Mouse (Mus musculus): ENCODE data around the gene Tmem259. TPM values are rescaled to one million over a fixed set of nuclear protein-coding genes. Genes with fewer than 3 reads are reported as not detected.
A peak's percentile ranks its signal among the peaks of the same experiment; 100 is the strongest.

Tmem259 gene
- polyA plus RNA-seq, 1 experiment from 2014 or later, result 15.6 TPM

- ATAC-seq (ENCODE audit: insufficient number of reproducible peaks, insufficient read depth, low FRiP score, low read depth), result peak; percentile 90
- Histone ChIP-seq H3K4me3 (ENCODE audit: low read depth, low read length) (peak within 1 kb of the TSS; percentile 45), H3K9ac (replicated peaks; ENCODE audit: low read depth, low read length) (peak within 1 kb of the TSS; percentile 41; the same call in 1 of the 2 replicates), H3K36me3 (ENCODE audit: control insufficient read depth, insufficient read depth, low read length) (peaks cover 32% of the 10 kb centered on the region), H3K4me2 (replicated peaks; ENCODE audit: low read depth, low read length) (peak within 1 kb of the TSS; percentile 74), H3K9me3 (ENCODE audit: control insufficient read depth, low read depth, low read length) (peaks cover 3% of the 10 kb centered on the region; the same call in 1 of the 2 replicates), H3K27me3 (ENCODE audit: control insufficient read depth, insufficient read depth, low read length) (no peaks in the 10 kb centered on the region), H3K4me1 (ENCODE audit: control insufficient read depth, insufficient read depth, low read length) (peaks cover 8% of the 10 kb centered on the region), H3K27ac (ENCODE audit: low read length) (peak within 1 kb of the TSS; percentile 0; the same call in 1 of the 2 replicates)
- WGBS, result under 1% methylated on average over 34 of the region's 34 CpGs
Observed at GRCm38 (mm10) chr10:79996272-79997033, 12.3 kb upstream of the Tmem259 start, which contains the start of gene Abca7. TSS of gene Abca7 (plus strand) at chr10:79996494.

- Histone ChIP-seq H3K4me2 (replicated peaks; ENCODE audit: low read depth, low read length) (peak overlapping the region; percentile 74; the same call in 1 of the 2 replicates), H3K4me3 (ENCODE audit: low read depth, low read length) (no peak overlapping the region), H3K4me1 (ENCODE audit: control insufficient read depth, insufficient read depth, low read length) (peaks cover 12% of the 10 kb centered on the region), H3K9me3 (ENCODE audit: control insufficient read depth, low read depth, low read length) (peaks cover 7% of the 10 kb centered on the region; the same call in 1 of the 2 replicates), H3K27me3 (ENCODE audit: control insufficient read depth, insufficient read depth, low read length) (no peaks in the 10 kb centered on the region), H3K9ac (replicated peaks; ENCODE audit: low read depth, low read length) (no peak overlapping the region), H3K36me3 (ENCODE audit: control insufficient read depth, insufficient read depth, low read length) (peaks cover 32% of the 10 kb centered on the region), H3K27ac (ENCODE audit: low read length) (no peak overlapping the region)
- ATAC-seq (ENCODE audit: insufficient number of reproducible peaks, insufficient read depth, low FRiP score, low read depth), result no peak
- WGBS, result 77% methylated on average over 1 of the region's 1 CpGs
Observed at GRCm38 (mm10) chr10:79995636-79996035, 11.5 kb upstream of the Tmem259 start.

GRCm38 (mm10) chr10:79994397-79995115, 10.4 kb upstream of the Tmem259 start:
- no peak for ATAC-seq (ENCODE audit: insufficient number of reproducible peaks, insufficient read depth, low FRiP score, low read depth)
- Histone ChIP-seq H3K27me3 (ENCODE audit: control insufficient read depth, insufficient read depth, low read length) (no peaks in the 10 kb centered on the region), H3K27ac (ENCODE audit: low read length) (no peak overlapping the region), H3K4me2 (replicated peaks; ENCODE audit: low read depth, low read length) (no peak overlapping the region), H3K4me1 (ENCODE audit: control insufficient read depth, insufficient read depth, low read length) (peaks cover 18% of the 10 kb centered on the region), H3K4me3 (ENCODE audit: low read depth, low read length) (no peak overlapping the region), H3K36me3 (ENCODE audit: control insufficient read depth, insufficient read depth, low read length) (peaks cover 32% of the 10 kb centered on the region), H3K9me3 (ENCODE audit: control insufficient read depth, low read depth, low read length) (peaks cover 7% of the 10 kb centered on the region; the same call in 1 of the 2 replicates), H3K9ac (replicated peaks; ENCODE audit: low read depth, low read length) (no peak overlapping the region)
- 84% methylated on average over 16 of the region's 16 CpGs for WGBS

GRCm38 (mm10) chr10:79991548-79991947, 7.4 kb upstream of the Tmem259 start:
- H3K4me1 ChIP-seq (ENCODE audit: control insufficient read depth, insufficient read depth, low read length), result peaks cover 23% of the 10 kb centered on the region
- 85% methylated on average over 6 of the region's 6 CpGs for WGBS
- H3K36me3 ChIP-seq (ENCODE audit: control insufficient read depth, insufficient read depth, low read length), result peaks cover 32% of the 10 kb centered on the region
- no peak overlapping the region for H3K9ac ChIP-seq (replicated peaks; ENCODE audit: low read depth, low read length)
- H3K9me3 ChIP-seq (ENCODE audit: control insufficient read depth, low read depth, low read length), result peaks cover 7% of the 10 kb centered on the region; the same call in 1 of the 2 replicates
- no peak overlapping the region for H3K27ac ChIP-seq (ENCODE audit: low read length)
- peak overlapping the region; percentile 76; the same call in 1 of the 2 replicates for H3K4me3 ChIP-seq (ENCODE audit: low read depth, low read length)
- H3K27me3 ChIP-seq (ENCODE audit: control insufficient read depth, insufficient read depth, low read length), result no peaks in the 10 kb centered on the region
- H3K4me2 ChIP-seq (replicated peaks; ENCODE audit: low read depth, low read length), result 0 out of 2 replicates have a peak overlapping the region, but pooled peaks have one; percentile 29
- ATAC-seq (ENCODE audit: insufficient number of reproducible peaks, insufficient read depth, low FRiP score, low read depth), result no peak

- H3K27me3 ChIP-seq (ENCODE audit: control insufficient read depth, insufficient read depth, low read length), result no peaks in the 10 kb centered on the region
- H3K36me3 ChIP-seq (ENCODE audit: control insufficient read depth, insufficient read depth, low read length), result peaks cover 32% of the 10 kb centered on the region
Observed at GRCm38 (mm10) chr10:79991099-79991498, 7.0 kb upstream of the Tmem259 start.

GRCm38 (mm10) chr10:79989870-79990269, 5.7 kb upstream of the Tmem259 start:
- peaks cover 32% of the 10 kb centered on the region for H3K4me1 ChIP-seq (ENCODE audit: control insufficient read depth, insufficient read depth, low read length)
- H3K9ac ChIP-seq (replicated peaks; ENCODE audit: low read depth, low read length), result peak overlapping the region; percentile 85
- H3K27me3 ChIP-seq (ENCODE audit: control insufficient read depth, insufficient read depth, low read length), result no peaks in the 10 kb centered on the region
- peaks cover 27% of the 10 kb centered on the region for H3K36me3 ChIP-seq (ENCODE audit: control insufficient read depth, insufficient read depth, low read length)
- H3K9me3 ChIP-seq (ENCODE audit: control insufficient read depth, low read depth, low read length), result peaks cover 7% of the 10 kb centered on the region; the same call in 1 of the 2 replicates
- H3K4me2 ChIP-seq (replicated peaks; ENCODE audit: low read depth, low read length), result peak overlapping the region; percentile 53
- WGBS, result 20% methylated on average over 15 of the region's 15 CpGs
- H3K27ac ChIP-seq (ENCODE audit: low read length), result peak overlapping the region; percentile 98; the same call in 1 of the 2 replicates
- H3K4me3 ChIP-seq (ENCODE audit: low read depth, low read length), result peak overlapping the region; percentile 76
- no peak for ATAC-seq (ENCODE audit: insufficient number of reproducible peaks, insufficient read depth, low FRiP score, low read depth)

More at GRCm38 (mm10) chr10:79991099-79991498, 7.0 kb upstream of the Tmem259 start:
- Histone ChIP-seq H3K4me3 (ENCODE audit: low read depth, low read length) (peak overlapping the region; percentile 76; the same call in 1 of the 2 replicates), H3K9me3 (ENCODE audit: control insufficient read depth, low read depth, low read length) (peaks cover 7% of the 10 kb centered on the region; the same call in 1 of the 2 replicates), H3K27ac (ENCODE audit: low read length) (no peak overlapping the region), H3K9ac (replicated peaks; ENCODE audit: low read depth, low read length) (no peak overlapping the region), H3K4me1 (ENCODE audit: control insufficient read depth, insufficient read depth, low read length) (peaks cover 27% of the 10 kb centered on the region), H3K4me2 (replicated peaks; ENCODE audit: low read depth, low read length) (peak overlapping the region; percentile 29)
- no peak for ATAC-seq (ENCODE audit: insufficient number of reproducible peaks, insufficient read depth, low FRiP score, low read depth)
- WGBS, result 70% methylated on average over 12 of the region's 12 CpGs

GRCm38 (mm10) chr10:79989272-79989786, 5.2 kb upstream of the Tmem259 start:
- ATAC-seq (ENCODE audit: insufficient number of reproducible peaks, insufficient read depth, low FRiP score, low read depth), result no peak
- Histone ChIP-seq H3K27ac (ENCODE audit: low read length) (peak overlapping the region; percentile 98), H3K4me3 (ENCODE audit: low read depth, low read length) (peak overlapping the region; percentile 76), H3K36me3 (ENCODE audit: control insufficient read depth, insufficient read depth, low read length) (peaks cover 22% of the 10 kb centered on the region), H3K9me3 (ENCODE audit: control insufficient read depth, low read depth, low read length) (peaks cover 7% of the 10 kb centered on the region; the same call in 1 of the 2 replicates), H3K4me1 (ENCODE audit: control insufficient read depth, insufficient read depth, low read length) (peaks cover 32% of the 10 kb centered on the region), H3K27me3 (ENCODE audit: control insufficient read depth, insufficient read depth, low read length) (no peaks in the 10 kb centered on the region), H3K9ac (replicated peaks; ENCODE audit: low read depth, low read length) (peak overlapping the region; percentile 85), H3K4me2 (replicated peaks; ENCODE audit: low read depth, low read length) (peak overlapping the region; percentile 53)
- WGBS, result 21% methylated on average over 8 of the region's 8 CpGs

All from stomach, embryonic 14.5 days (tissue).